ENCODE assay signal across 27 mouse cellular contexts in genomic region chr4:147345061-147345554, GRCm38 (mm10). TPM values are rescaled to one million over a fixed set of nuclear protein-coding genes. Genes with fewer than 3 reads are reported as not detected.
"Had no signal": no experiment of that assay in that cellular context is flagged by ENCODE, and none has a peak within 500 bp of the region (broad histone marks: within the 10 kb centered on the region; RNA-seq: fewer than 3 reads in every experiment).

No protein-coding gene starts in this region.

RNA-seq across cellular contexts. Expression of gene Zfp978, which starts 16.0 kb away (rescaled TPM):
- total RNA-seq: gastrocnemius, adult 2 months; gastrocnemius, postnatal 36 days; granulocyte monocyte progenitor cell, adult 5-6 weeks; hematopoietic stem cell, adult 5-6 weeks; layer of hippocampus, adult 2 months; layer of hippocampus, postnatal 10 days; layer of hippocampus, postnatal 25 days; left cerebral cortex, adult 2 months; left cerebral cortex, postnatal 36 days had no signal
- polyA plus RNA-seq: heart, adult 2 months; heart, embryonic 11.5 days; heart, embryonic 15.5 days; hindbrain, embryonic 12.5 days; hindbrain, embryonic 14.5 days; hindbrain, embryonic 16.5 days; inflammation-experienced regulatory T-cells, adult 6 months; intestine, embryonic 15.5 days; intestine, postnatal 0 days; kidney, embryonic 16.5 days; limb, embryonic 10.5 days; limb, embryonic 12.5 days; limb, embryonic 14.5 days had no signal

RNA-seq across cellular contexts. Expression of gene Zfp988, which starts 39.6 kb away (rescaled TPM):
- total RNA-seq: gastrocnemius, adult 2 months; gastrocnemius, postnatal 10 days; gastrocnemius, postnatal 36 days; granulocyte monocyte progenitor cell, adult 5-6 weeks; heart, adult 2 months; heart, postnatal 14 days; heart, postnatal 36 days; layer of hippocampus, adult 2 months had no signal
- polyA plus RNA-seq: heart, adult 2 months; heart, embryonic 13.5 days; heart, embryonic 15.5 days; heart, postnatal 0 days; hindbrain, embryonic 12.5 days; limb, embryonic 12.5 days had no signal
